Mouse (Mus musculus): ENCODE data around the gene Rad1. TPM values are rescaled to one million over a fixed set of nuclear protein-coding genes. Genes with fewer than 3 reads are reported as not detected.
A peak's percentile ranks its signal among the peaks of the same experiment; 100 is the strongest.
"Not testable (repeated sequence)": the region's sequence is repeated elsewhere in the genome, so short reads cannot be mapped to it uniquely, and the experiment has no call there.

The Rad1 gene
- total RNA-seq, 2 experiments from 2014 or later, result 7.7 to 10.0 TPM

DNA sequence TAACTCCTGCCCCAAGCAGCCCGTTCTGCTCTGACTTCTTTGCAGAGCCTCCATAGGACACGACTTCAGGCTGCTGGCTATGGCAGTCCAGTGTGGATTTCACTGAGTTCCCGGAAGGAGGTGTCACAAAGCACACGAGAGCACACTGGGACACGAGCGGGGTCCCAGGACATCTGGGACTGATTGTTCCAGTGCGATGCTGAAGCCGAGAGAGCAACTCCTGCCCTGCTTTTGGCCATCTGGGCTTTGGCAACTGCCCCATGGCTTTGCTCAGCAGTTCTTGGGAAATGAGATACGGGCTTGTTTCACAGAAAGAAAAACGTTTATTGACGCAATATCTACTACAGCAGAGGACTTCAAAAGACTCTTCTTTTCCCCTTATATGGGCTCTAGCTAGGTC is 20.3 kb downstream of the Rad1 start:
- peak; percentile 37 to 49 for DNase-seq

DNA sequence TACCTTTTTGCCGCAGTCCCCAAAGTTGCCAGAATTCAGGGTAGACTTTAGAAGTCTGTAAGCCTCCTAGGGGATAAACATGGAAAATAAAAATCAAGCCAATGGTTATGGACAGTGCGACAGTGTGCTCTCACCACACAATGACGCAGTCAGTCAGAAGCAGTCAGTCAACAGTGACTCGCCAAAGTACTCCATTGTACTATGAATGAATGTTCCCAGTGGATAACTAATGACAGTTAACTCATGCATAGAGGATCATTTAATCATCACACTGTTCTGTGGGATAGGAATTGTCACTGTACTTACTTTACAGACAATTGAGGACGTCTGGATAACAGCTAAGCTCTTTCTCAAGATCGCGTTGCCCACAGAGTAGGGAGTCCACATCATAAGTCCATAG is 29.3 kb downstream of the Rad1 start:
- DNase-seq, result no peak

DNA sequence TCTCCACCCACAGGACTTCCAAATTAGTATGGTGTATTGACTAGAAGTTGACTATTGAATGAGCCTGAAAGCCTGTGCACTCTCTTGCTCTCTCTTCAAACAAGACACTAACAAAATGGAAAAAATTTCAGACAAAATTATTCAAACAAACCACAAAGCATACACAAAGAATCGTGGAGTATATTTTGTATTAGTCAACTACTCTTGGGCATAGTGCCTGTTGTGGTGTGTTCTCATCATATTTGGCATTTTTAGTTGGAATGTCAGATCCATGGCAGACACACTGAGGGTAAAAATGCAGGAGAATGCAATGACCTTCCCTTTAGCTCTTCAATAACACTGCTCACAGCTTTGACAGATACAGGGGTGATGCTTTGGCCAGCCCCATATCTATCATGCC is 40.1 kb downstream of the Rad1 start:
- no peak for DNase-seq

DNA sequence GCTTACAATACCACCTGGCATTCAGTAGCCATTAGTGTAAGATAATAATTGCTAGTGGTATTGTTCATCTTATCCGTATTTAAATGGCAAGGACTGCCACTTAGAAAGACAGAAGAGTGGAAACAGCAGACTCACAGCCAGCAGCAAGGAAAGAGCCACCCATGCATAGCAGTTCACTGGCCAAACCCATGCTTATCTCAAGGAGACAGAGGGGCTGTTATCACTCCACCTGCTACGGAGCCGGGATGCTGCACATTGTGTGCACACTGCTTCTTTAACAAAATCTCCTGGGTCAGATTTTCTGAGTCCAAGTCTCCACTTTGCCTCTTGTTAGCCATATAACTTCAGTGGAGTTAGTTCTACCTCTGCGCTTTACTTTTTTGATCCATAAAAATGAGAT is 45.5 kb downstream of the Rad1 start:
- DNase-seq, result no peak

DNA sequence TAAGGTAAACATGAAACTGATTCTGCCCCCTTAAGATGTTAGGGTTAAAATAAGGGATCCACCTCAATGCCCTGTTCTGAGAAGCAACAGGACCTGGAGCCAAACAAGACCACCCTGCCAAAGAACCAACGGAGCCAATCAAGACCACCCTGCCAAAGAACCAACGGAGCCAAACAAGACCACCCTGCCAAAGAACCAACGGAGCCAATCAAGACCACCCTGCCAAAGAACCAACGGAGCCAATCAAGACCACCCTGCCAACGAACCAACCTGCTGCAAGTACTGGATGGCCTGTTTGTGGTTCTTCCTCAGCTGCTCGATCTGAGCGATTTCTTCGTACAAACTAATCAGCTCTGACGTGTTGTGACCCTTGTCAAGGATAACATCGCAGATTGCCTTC is 47.5 kb downstream of the Rad1 start:
- DNase-seq, result not testable (repeated sequence)

DNA sequence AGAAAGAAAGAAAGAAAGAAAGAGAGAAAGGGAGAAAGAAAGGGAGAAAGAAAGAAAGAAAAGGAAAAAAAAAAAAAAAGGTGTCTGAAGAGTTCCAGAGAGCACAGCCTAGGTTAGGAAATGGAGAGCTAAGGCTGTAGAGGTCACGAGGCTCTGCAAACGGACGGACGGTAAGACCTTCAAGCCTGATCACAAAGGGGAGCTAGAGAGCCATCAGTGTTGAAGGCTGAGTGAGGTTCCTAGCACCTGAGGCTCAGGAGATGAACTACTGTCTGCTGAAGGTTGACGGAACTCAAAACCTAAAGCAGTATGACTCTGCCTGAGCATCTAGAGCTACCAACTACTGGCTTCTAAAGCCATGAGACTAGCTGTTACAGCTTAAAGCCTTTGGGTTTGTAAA is 48.8 kb downstream of the Rad1 start:
- no peak for DNase-seq

DNA sequence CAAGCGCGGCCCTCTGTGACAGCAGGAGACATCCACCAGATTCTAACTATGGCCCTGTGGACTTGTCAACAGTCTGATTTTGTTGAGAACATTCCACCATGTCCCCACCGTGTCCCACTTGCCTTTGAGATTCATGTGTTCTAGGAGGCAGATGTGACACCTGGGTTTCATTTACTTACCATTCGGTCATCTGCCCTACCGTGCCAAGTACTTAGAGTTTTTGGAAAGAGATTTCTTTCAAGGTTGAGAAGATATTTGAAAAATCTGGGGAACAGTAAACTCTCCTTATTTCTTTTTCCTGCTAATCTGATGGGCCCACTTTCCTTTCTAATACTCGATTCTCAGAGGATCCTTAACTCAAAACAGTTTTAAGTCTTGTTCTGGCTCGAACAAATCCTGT is 50.2 kb downstream of the Rad1 start:
- no peak for DNase-seq

DNA sequence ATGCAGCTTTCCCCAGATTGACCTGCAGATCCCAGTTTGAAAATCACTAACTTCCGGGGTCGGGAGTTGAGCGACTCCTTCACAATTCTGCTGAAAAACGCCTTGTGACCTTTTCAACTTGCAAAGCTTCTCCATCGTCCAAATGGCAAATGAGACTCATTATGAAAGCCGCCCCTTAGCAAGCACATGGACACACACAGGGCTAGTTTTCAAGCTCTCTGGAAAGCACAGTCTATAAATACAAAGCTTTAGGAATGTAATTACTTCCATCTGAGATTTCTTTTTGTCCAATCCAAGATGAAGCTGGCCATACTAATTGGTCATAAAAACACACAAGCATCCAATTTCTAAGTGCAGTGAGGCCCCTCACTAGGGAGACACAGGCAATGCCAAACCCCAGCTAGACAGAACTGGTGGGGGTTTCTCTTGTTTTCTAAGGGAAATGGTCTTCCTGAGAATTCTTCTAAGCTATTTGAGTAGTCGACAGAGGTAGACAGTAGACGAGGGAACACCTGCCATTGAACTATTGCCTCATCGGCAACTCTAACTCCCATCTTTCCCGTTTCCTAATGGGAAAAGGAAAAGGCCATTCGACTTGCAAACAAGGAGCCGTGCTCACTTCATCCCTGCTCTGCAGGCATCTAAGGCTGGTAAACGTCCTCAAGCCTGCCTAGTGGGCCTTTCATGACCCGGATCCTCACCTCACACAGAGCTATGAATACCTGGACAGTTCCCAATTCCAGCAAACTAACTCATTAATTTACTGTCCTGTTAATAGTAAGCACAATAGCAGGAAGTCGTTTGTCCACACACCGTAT is 54.7 kb downstream of the Rad1 start:
- DNase-seq, result no peak

Other genes starting within 250 kb of the Rad1 start
- not detected for gene Gm21973, start 160.6 kb upstream of the Rad1 start, total RNA-seq (2021)
- under 1 TPM in 1 of 2 experiments, not detected in 1; 0.12 TPM for gene Agxt2, start 127.5 kb upstream of the Rad1 start, total RNA-seq (2021)
- gene Dnajc21, start 15.5 kb upstream of the Rad1 start, total RNA-seq (2021), result 10 to 100 TPM; 34.6 to 36.6 TPM
- 10 to 100 TPM; 20.4 to 22.5 TPM for gene Brix1, start 71 bp upstream of the Rad1 start, total RNA-seq (2021)
- not detected for gene Ttc23l, start 72.7 kb downstream of the Rad1 start, total RNA-seq (2021)
- 1 to 10 TPM; 3.6 to 3.9 TPM for gene Rai14, start 228.6 kb downstream of the Rad1 start, total RNA-seq (2021)

Data from heart, adult 18-20 months (tissue).